Mouse (Mus musculus) embryonic facial prominence, embryonic 12.5 days (tissue): Measurements from ENCODE around the gene Smap2. TPM values are rescaled to one million over a fixed set of nuclear protein-coding genes. Genes with fewer than 3 reads are reported as not detected.

Experiments used
- ATAC-seq: fragments of 200-750 bp; cut with Nextera tagmentation; 2 replicates; pipeline ENCODE4 v1.8.0; 2017; ENCODE audit not compliant: insufficient number of reproducible peaks, insufficient read depth, low FRiP score, low TSS enrichment
- H3K27ac ChIP-seq: fragments of 300-500 bp; sonication (generic); 2 replicates; pipeline ENCODE4 v1.5.1; 2016; ENCODE audit warnings: mild to moderate bottlenecking
- H3K27me3 ChIP-seq: fragments of 300-500 bp; sonication (generic); 2 replicates; pipeline ENCODE4 v1.6.1; 2016; ENCODE audit warnings: mild to moderate bottlenecking, moderate library complexity
- H3K36me3 ChIP-seq: fragments of 300-500 bp; sonication (generic); 2 replicates; pipeline ENCODE4 v1.6.1; 2016; ENCODE audit warnings: mild to moderate bottlenecking
- H3K4me1 ChIP-seq: fragments of 300-500 bp; sonication (generic); 2 replicates; pipeline ENCODE4 v1.6.1; 2016
- H3K4me2 ChIP-seq: fragments of 300-500 bp; sonication (generic); replicated peaks from 2 replicates; pipeline ENCODE4 v1.6.1; 2016; ENCODE audit warnings: mild to moderate bottlenecking, moderate library complexity
- H3K4me3 ChIP-seq: fragments of 300-500 bp; sonication (generic); 2 replicates; pipeline ENCODE4 v1.5.1; 2016; ENCODE audit warnings: mild to moderate bottlenecking
- H3K9ac ChIP-seq: fragments of 300-500 bp; sonication (generic); 2 replicates; pipeline ENCODE4 v1.6.1; 2016; ENCODE audit warnings: mild to moderate bottlenecking, moderate library complexity
- H3K9me3 ChIP-seq: fragments of 300-500 bp; sonication (generic); 2 replicates; pipeline ENCODE4 v1.6.1; 2016; ENCODE audit warnings: mild to moderate bottlenecking, moderate library complexity
- WGBS: fragments of 180-500 bp; shearing (Covaris S2); methylation state at CpG from one replicate; pipeline ENCODE4 v1.1.7; 2016; 5-methylcytosine and 5-hydroxymethylcytosine counted together
- polyA plus RNA-seq: library from polyadenylated mRNA; unstranded; fragments of >200 nt; fragmentation: Nextera tagmentation; extraction: Ambion mirVana; gene quantifications from 2 replicates; pipeline ENCODE4 v1.2.1, GENCODE M21; 2016

Gene Smap2
- polyA plus RNA-seq, 1 experiment from 2014 or later = 22.6 TPM

GRCm38 (mm10) chr4:121002400-121003171, 14.5 kb downstream of the Smap2 start:
- Histone ChIP-seq H3K36me3 (no peaks in the 10 kb centered on the region), H3K27me3 (no peaks in the 10 kb centered on the region), H3K9ac (no peak overlapping the region), H3K4me2 (no peak overlapping the region), H3K4me3 (no peak overlapping the region), H3K9me3 (no peaks in the 10 kb centered on the region), H3K4me1 (peaks cover 22% of the 10 kb centered on the region), H3K27ac (no peak overlapping the region)
- 29% methylated on average over 8 of the region's 8 CpGs for WGBS
- peak; percentile 68; the same call in 1 of the 2 replicates for ATAC-seq

GRCm38 (mm10) chr4:121001659-121002058, 15.4 kb downstream of the Smap2 start:
- Histone ChIP-seq H3K4me2 (no peak overlapping the region), H3K4me1 (peaks cover 22% of the 10 kb centered on the region), H3K27me3 (no peaks in the 10 kb centered on the region), H3K27ac (no peak overlapping the region), H3K9ac (no peak overlapping the region), H3K9me3 (no peaks in the 10 kb centered on the region), H3K4me3 (no peak overlapping the region), H3K36me3 (no peaks in the 10 kb centered on the region)
- 65% methylated on average over 1 of the region's 1 CpGs for WGBS
- ATAC-seq = no peak

GRCm38 (mm10) chr4:121001042-121001441, 16.0 kb downstream of the Smap2 start:
- Histone ChIP-seq H3K4me2 (no peak overlapping the region), H3K27me3 (no peaks in the 10 kb centered on the region), H3K27ac (no peak overlapping the region), H3K36me3 (no peaks in the 10 kb centered on the region), H3K4me1 (peaks cover 22% of the 10 kb centered on the region), H3K4me3 (no peak overlapping the region), H3K9me3 (no peaks in the 10 kb centered on the region), H3K9ac (no peak overlapping the region)
- no peak for ATAC-seq
- 77% methylated on average over 2 of the region's 2 CpGs for WGBS

- Histone ChIP-seq H3K9ac (no peak overlapping the region), H3K4me3 (no peak overlapping the region), H3K4me2 (no peak overlapping the region), H3K9me3 (no peaks in the 10 kb centered on the region), H3K36me3 (no peaks in the 10 kb centered on the region), H3K27me3 (no peaks in the 10 kb centered on the region), H3K27ac (no peak overlapping the region), H3K4me1 (no peaks in the 10 kb centered on the region)
- 77% methylated on average over 1 of the region's 1 CpGs for WGBS
- ATAC-seq = no peak
Observed at GRCm38 (mm10) chr4:120995911-120996310, 21.1 kb downstream of the Smap2 start.

GRCm38 (mm10) chr4:120993025-120993424, 24.0 kb downstream of the Smap2 start:
- no peak overlapping the region for H3K9ac ChIP-seq
- no peaks in the 10 kb centered on the region for H3K4me1 ChIP-seq
- ATAC-seq = no peak
- 84% methylated on average over 1 of the region's 1 CpGs for WGBS
- H3K9me3 ChIP-seq = no peaks in the 10 kb centered on the region
- no peaks in the 10 kb centered on the region for H3K27me3 ChIP-seq
- no peak overlapping the region for H3K4me2 ChIP-seq
- no peak overlapping the region for H3K27ac ChIP-seq
- no peak overlapping the region for H3K4me3 ChIP-seq
- H3K36me3 ChIP-seq = no peaks in the 10 kb centered on the region

- no peak for ATAC-seq
- 71% methylated on average over 2 of the region's 2 CpGs for WGBS
Observed at GRCm38 (mm10) chr4:120992284-120992683, 24.8 kb downstream of the Smap2 start.

GRCm38 (mm10) chr4:120987319-120987718, 29.7 kb downstream of the Smap2 start:
- 77% methylated on average over 4 of the region's 4 CpGs for WGBS
- Histone ChIP-seq H3K27ac (no peak overlapping the region), H3K36me3 (peaks cover 5% of the 10 kb centered on the region; the same call in 1 of the 2 replicates), H3K4me2 (no peak overlapping the region), H3K4me3 (no peak overlapping the region), H3K4me1 (no peaks in the 10 kb centered on the region), H3K9ac (no peak overlapping the region), H3K27me3 (no peaks in the 10 kb centered on the region), H3K9me3 (no peaks in the 10 kb centered on the region)
- no peak for ATAC-seq

More at GRCm38 (mm10) chr4:120992284-120992683, 24.8 kb downstream of the Smap2 start:
- no peaks in the 10 kb centered on the region for H3K27me3 ChIP-seq
- no peak overlapping the region for H3K27ac ChIP-seq
- H3K9me3 ChIP-seq = no peaks in the 10 kb centered on the region
- H3K4me1 ChIP-seq = no peaks in the 10 kb centered on the region
- no peak overlapping the region for H3K9ac ChIP-seq
- no peak overlapping the region for H3K4me3 ChIP-seq
- H3K4me2 ChIP-seq = no peak overlapping the region
- H3K36me3 ChIP-seq = no peaks in the 10 kb centered on the region

GRCm38 (mm10) chr4:120986446-120986845, 30.6 kb downstream of the Smap2 start:
- ATAC-seq = no peak
- H3K4me1 ChIP-seq = no peaks in the 10 kb centered on the region
- H3K27ac ChIP-seq = no peak overlapping the region
- 22% methylated on average over 6 of the region's 6 CpGs for WGBS
- H3K4me3 ChIP-seq = no peak overlapping the region
- H3K9ac ChIP-seq = no peak overlapping the region
- no peaks in the 10 kb centered on the region for H3K9me3 ChIP-seq
- H3K4me2 ChIP-seq = no peak overlapping the region
- no peaks in the 10 kb centered on the region for H3K27me3 ChIP-seq
- peaks cover 8% of the 10 kb centered on the region for H3K36me3 ChIP-seq

GRCm38 (mm10) chr4:120978221-120978620, 38.8 kb downstream of the Smap2 start:
- H3K4me3 ChIP-seq = no peak overlapping the region
- peaks cover 25% of the 10 kb centered on the region for H3K36me3 ChIP-seq
- H3K4me2 ChIP-seq = no peak overlapping the region
- H3K27ac ChIP-seq = no peak overlapping the region
- ATAC-seq = no peak
- 90% methylated on average over 3 of the region's 3 CpGs for WGBS
- no peaks in the 10 kb centered on the region for H3K4me1 ChIP-seq
- no peak overlapping the region for H3K9ac ChIP-seq
- H3K27me3 ChIP-seq = no peaks in the 10 kb centered on the region
- no peaks in the 10 kb centered on the region for H3K9me3 ChIP-seq

GRCm38 (mm10) chr4:120975428-120975734, 41.7 kb downstream of the Smap2 start:
- no peaks in the 10 kb centered on the region for H3K27me3 ChIP-seq
- no peaks in the 10 kb centered on the region for H3K9me3 ChIP-seq
- no peak for ATAC-seq
- no peak overlapping the region for H3K9ac ChIP-seq
- H3K4me1 ChIP-seq = no peaks in the 10 kb centered on the region
- H3K36me3 ChIP-seq = peaks cover 34% of the 10 kb centered on the region
- H3K4me2 ChIP-seq = no peak overlapping the region
- no peak overlapping the region for H3K4me3 ChIP-seq
- no peak overlapping the region for H3K27ac ChIP-seq
- 85% methylated on average over 4 of the region's 4 CpGs for WGBS

- H3K4me2 ChIP-seq = no peak overlapping the region
- 79% methylated on average over 11 of the region's 11 CpGs for WGBS
- H3K27me3 ChIP-seq = no peaks in the 10 kb centered on the region
- no peaks in the 10 kb centered on the region for H3K4me1 ChIP-seq
- H3K4me3 ChIP-seq = no peak overlapping the region
- ATAC-seq = no peak
- no peaks in the 10 kb centered on the region for H3K9me3 ChIP-seq
- H3K27ac ChIP-seq = no peak overlapping the region
- no peak overlapping the region for H3K9ac ChIP-seq
- peaks cover 36% of the 10 kb centered on the region for H3K36me3 ChIP-seq
Observed at GRCm38 (mm10) chr4:120974711-120975427, 42.2 kb downstream of the Smap2 start.

GRCm38 (mm10) chr4:120971842-120972241, 45.2 kb downstream of the Smap2 start:
- H3K4me2 ChIP-seq = no peak overlapping the region
- H3K9ac ChIP-seq = no peak overlapping the region
- ATAC-seq = no peak
- WGBS = 86% methylated on average over 8 of the region's 8 CpGs
- H3K27me3 ChIP-seq = no peaks in the 10 kb centered on the region
- no peak overlapping the region for H3K4me3 ChIP-seq
- H3K36me3 ChIP-seq = peaks cover 39% of the 10 kb centered on the region
- H3K9me3 ChIP-seq = no peaks in the 10 kb centered on the region
- H3K4me1 ChIP-seq = no peaks in the 10 kb centered on the region
- no peak overlapping the region for H3K27ac ChIP-seq
